Mouse (Mus musculus) lung, embryonic 16.5 days (tissue): ENCODE results near the gene Klhl40. TPM values are rescaled to one million over a fixed set of nuclear protein-coding genes. Genes with fewer than 3 reads are reported as not detected.
A peak's percentile ranks its signal among the peaks of the same experiment; 100 is the strongest.

Experiments used
- ATAC-seq: fragments of 200-750 bp; cut with Nextera tagmentation; 2 replicates; pipeline ENCODE4 v1.8.0; 2017; ENCODE audit warnings: low read depth, mild to moderate bottlenecking, moderate library complexity
- H3K27ac ChIP-seq: fragments of 300-500 bp; sonication (generic); 2 replicates; pipeline ENCODE4 v1.5.1; 2014; ENCODE audit warnings: mild to moderate bottlenecking, control low read depth, low read length
- H3K27me3 ChIP-seq: fragments of 300-500 bp; sonication (generic); 2 replicates; pipeline ENCODE4 v1.6.1; 2014; ENCODE audit warnings: low read depth, low read length, mixed read lengths; ENCODE audit not compliant: control insufficient read depth, insufficient read depth
- H3K36me3 ChIP-seq: fragments of 300-500 bp; sonication (generic); 2 replicates; pipeline ENCODE4 v1.6.1; 2014; ENCODE audit warnings: low read length; ENCODE audit not compliant: control insufficient read depth, insufficient read depth
- H3K4me1 ChIP-seq: fragments of 300-500 bp; sonication (generic); replicated peaks from 2 replicates; pipeline ENCODE4 v1.6.1; 2014; ENCODE audit warnings: low read length, mixed read lengths; ENCODE audit not compliant: control insufficient read depth, insufficient read depth
- H3K4me2 ChIP-seq: fragments of 300-500 bp; sonication (generic); 2 replicates; pipeline ENCODE4 v1.6.1; 2014; ENCODE audit warnings: low read depth, low read length, control low read depth
- H3K4me3 ChIP-seq: fragments of 300-500 bp; sonication (generic); 2 replicates; pipeline ENCODE4 v1.5.1; 2014; ENCODE audit warnings: mild to moderate bottlenecking, low read length, control low read depth
- H3K9ac ChIP-seq: fragments of 300-500 bp; sonication (generic); 2 replicates; pipeline ENCODE4 v1.6.1; 2014; ENCODE audit warnings: low read length, control low read depth
- H3K9me3 ChIP-seq: fragments of 300-500 bp; sonication (generic); 2 replicates; pipeline ENCODE4 v1.6.1; 2016; ENCODE audit warnings: low read length; ENCODE audit not compliant: control insufficient read depth
- WGBS: fragments of 180-500 bp; shearing (Covaris S2); extraction: QIAGEN DNeasy Blood & Tissue Kit; methylation state at CpG from one replicate; pipeline ENCODE4 v1.1.7; 2014; 5-methylcytosine and 5-hydroxymethylcytosine counted together
- polyA plus RNA-seq: library from polyadenylated mRNA; unstranded; fragments of >200 nt; fragmentation: Nextera tagmentation; extraction: Ambion mirVana; gene quantifications from 2 replicates; pipeline ENCODE4 v1.2.1, GENCODE M21; 2015

Gene Klhl40
- polyA plus RNA-seq, 1 experiment from 2014 or later = 0.57 TPM

DNA sequence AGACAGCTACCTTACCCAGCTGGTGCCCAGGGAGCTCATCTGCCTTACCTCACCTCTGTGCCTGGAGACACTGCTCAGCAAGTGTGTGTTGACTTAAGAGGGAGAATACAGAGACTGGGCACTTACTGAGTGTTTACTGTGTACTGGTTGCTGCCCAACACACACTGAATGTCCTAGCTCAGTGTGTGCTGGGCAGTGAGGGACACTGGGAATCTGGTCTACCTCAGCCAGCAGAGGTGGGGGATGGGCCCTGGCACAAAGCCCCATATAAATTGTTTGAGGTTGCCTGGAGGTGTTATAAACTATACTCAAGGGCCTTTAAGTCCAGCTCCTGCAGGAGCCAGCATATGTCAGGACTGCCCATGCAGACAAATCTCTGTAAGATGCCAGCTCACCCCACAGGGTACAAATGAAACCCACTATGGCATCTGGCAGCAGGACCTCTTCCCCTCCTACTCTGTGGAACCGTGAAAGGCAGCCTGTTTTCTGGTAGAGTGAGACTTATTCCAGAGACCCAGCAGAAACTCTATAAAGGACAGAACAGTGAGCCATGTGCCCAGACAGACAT is 17.6 kb downstream of the Klhl40 start:
- no peak overlapping the region for H3K27ac ChIP-seq
- no peaks in the 10 kb centered on the region for H3K27me3 ChIP-seq
- no peak overlapping the region for H3K4me3 ChIP-seq
- ATAC-seq = no peak
- WGBS = 50% methylated on average over 1 of the region's 1 CpGs
- H3K9ac ChIP-seq = no peak overlapping the region
- H3K36me3 ChIP-seq = no peaks in the 10 kb centered on the region
- no peak overlapping the region for H3K4me2 ChIP-seq
- H3K9me3 ChIP-seq = no peaks in the 10 kb centered on the region
- 0 out of 2 replicates have a peak, but pooled peaks cover 5% of the 10 kb centered on the region for H3K4me1 ChIP-seq

DNA sequence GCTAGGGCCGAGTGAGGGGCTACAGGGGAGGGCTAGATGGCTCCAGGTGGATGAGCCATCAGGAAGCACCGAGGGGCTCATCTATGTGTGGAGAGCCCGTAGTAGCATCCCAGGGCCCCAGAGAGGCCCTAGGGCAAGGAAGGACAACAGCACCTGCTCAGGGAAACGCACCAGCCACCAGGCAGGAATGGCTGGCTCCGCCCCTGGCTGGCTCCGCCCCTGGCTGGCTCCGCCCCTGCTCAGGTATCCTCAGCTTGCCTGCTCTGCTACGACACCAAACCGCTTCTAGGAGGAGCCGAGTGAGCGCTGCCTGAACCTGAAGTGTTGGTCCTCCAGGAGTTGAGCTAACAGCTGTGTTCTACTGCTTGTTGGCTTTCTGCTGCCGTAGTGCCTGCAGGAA is 20.3 kb downstream of the Klhl40 start:
- WGBS = 15% methylated on average over 12 of the region's 12 CpGs
- H3K4me1 ChIP-seq = 0 out of 2 replicates have a peak, but pooled peaks cover 5% of the 10 kb centered on the region
- no peak overlapping the region for H3K4me3 ChIP-seq
- H3K27ac ChIP-seq = no peak overlapping the region
- H3K4me2 ChIP-seq = peak overlapping the region; percentile 32; the same call in 1 of the 2 replicates
- H3K9me3 ChIP-seq = no peaks in the 10 kb centered on the region
- H3K27me3 ChIP-seq = no peaks in the 10 kb centered on the region
- peak overlapping the region; percentile 11; the same call in 1 of the 2 replicates for H3K9ac ChIP-seq
- peak; percentile 76 for ATAC-seq
- H3K36me3 ChIP-seq = no peaks in the 10 kb centered on the region

DNA sequence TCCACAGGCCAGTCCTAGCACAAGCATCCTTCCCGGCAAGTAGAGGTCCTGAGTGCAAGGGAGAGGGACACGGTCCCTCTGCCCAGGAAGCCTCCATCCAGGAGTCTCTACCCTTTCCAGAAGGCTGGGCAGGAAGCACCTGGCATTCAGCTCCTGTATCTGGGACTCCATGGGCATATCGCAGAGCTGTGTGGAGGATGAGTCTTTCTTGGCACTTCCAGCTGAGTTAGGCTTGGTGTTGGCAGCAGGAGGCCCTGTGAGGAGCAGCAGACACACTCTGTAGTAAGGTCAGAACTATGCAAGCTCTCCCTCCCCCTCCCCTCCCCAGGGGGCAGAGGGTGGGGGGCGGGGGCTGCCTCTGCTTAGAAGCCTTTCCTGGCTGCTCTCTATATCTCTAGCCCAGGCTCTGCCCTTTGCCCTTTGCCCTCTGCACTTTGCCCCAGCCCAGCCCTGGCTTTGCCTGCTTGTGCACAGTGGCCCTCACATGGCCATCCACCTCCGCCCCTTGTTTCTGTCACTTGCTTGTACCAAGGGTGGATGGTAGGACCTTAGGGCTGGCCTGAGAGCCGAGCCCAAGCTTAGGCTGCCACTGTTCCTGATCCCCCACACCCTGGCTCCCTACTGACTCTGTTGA is 21.6 kb downstream of the Klhl40 start:
- Histone ChIP-seq H3K4me2 (no peak overlapping the region), H3K4me1 (0 out of 2 replicates have a peak, but pooled peaks cover 5% of the 10 kb centered on the region), H3K27me3 (no peaks in the 10 kb centered on the region), H3K4me3 (no peak overlapping the region), H3K36me3 (no peaks in the 10 kb centered on the region), H3K27ac (no peak overlapping the region), H3K9me3 (no peaks in the 10 kb centered on the region), H3K9ac (no peak overlapping the region)
- WGBS = 39% methylated on average over 6 of the region's 6 CpGs
- ATAC-seq = no peak

DNA sequence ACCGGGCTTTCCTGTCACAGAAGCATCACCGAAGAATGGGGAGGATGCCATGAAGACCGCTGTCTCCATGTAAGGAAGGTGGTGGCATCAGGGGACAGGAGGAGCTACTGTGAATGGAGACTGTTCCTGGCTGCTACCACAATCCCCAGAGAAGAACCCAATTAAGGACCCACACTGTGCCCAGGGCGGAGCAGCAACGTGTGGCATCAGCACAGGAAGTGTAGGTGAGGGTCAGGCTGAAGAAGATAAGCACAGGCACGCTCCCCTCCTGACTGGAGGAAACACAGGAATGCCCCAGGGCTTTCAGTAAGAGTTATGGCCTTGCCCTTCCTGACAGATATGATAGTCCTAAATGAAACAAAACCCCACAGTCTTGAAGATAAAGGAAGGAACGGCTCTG is 25.3 kb downstream of the Klhl40 start:
- 45% methylated on average over 7 of the region's 7 CpGs for WGBS
- no peak overlapping the region for H3K4me3 ChIP-seq
- no peaks in the 10 kb centered on the region for H3K9me3 ChIP-seq

DNA sequence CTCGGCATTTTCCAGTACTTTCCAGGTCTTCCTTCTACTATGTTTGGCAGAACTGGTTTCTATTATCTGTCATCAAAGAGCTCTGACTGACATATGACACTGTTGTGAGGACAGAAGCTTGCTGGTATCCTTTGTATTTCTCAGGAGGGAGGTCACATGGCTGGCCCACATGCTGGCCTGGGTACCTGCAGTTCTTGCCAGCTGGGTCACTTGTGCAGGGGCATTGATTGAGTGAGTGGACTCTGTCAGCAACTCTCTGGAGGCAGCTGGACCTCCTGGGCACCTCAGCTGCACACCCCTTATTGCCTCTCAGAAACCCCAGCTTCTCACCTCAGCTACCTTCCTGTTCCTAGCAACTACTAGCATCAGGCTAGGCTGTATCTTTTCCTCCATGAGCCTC is 30.1 kb downstream of the Klhl40 start:
- no peak overlapping the region for H3K4me3 ChIP-seq
- peaks cover 6% of the 10 kb centered on the region for H3K4me1 ChIP-seq
- no peaks in the 10 kb centered on the region for H3K27me3 ChIP-seq
- WGBS = 68% methylated on average over 1 of the region's 1 CpGs
- no peak for ATAC-seq
- no peaks in the 10 kb centered on the region for H3K36me3 ChIP-seq
- no peak overlapping the region for H3K9ac ChIP-seq
- H3K9me3 ChIP-seq = no peaks in the 10 kb centered on the region
- no peak overlapping the region for H3K27ac ChIP-seq
- no peak overlapping the region for H3K4me2 ChIP-seq

More for the DNA sequence above, 25.3 kb downstream of the Klhl40 start:
- H3K27ac ChIP-seq = no peak overlapping the region
- H3K27me3 ChIP-seq = no peaks in the 10 kb centered on the region
- H3K4me1 ChIP-seq = 0 out of 2 replicates have a peak, but pooled peaks cover 2% of the 10 kb centered on the region
- no peak overlapping the region for H3K4me2 ChIP-seq
- no peak overlapping the region for H3K9ac ChIP-seq
- no peak for ATAC-seq
- H3K36me3 ChIP-seq = no peaks in the 10 kb centered on the region

DNA sequence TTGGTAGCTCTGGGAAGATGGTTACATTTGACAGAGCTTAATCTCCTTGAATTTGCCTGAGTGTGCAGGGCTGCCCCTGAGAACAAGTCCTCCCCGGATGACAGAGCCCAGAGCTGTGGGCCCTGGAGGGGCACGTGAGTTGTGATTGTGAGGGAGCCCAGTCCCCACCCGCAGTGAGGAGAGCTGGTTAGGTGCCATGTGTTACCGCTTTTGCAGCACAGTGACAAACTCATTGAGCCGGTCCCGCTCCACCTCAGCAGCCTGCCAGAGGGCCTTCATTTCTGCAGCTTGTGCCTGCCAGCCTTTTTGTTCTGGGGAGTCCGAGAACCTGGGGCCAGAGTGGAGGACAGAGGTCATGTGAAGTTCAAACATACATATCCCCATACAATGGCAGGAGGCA is 30.5 kb downstream of the Klhl40 start:
- no peak for ATAC-seq
- H3K9ac ChIP-seq = no peak overlapping the region
- no peak overlapping the region for H3K4me3 ChIP-seq
- H3K36me3 ChIP-seq = no peaks in the 10 kb centered on the region
- H3K27me3 ChIP-seq = no peaks in the 10 kb centered on the region
- WGBS = 57% methylated on average over 7 of the region's 7 CpGs
- H3K4me1 ChIP-seq = peaks cover 6% of the 10 kb centered on the region
- no peak overlapping the region for H3K4me2 ChIP-seq
- H3K27ac ChIP-seq = no peak overlapping the region
- no peaks in the 10 kb centered on the region for H3K9me3 ChIP-seq

DNA sequence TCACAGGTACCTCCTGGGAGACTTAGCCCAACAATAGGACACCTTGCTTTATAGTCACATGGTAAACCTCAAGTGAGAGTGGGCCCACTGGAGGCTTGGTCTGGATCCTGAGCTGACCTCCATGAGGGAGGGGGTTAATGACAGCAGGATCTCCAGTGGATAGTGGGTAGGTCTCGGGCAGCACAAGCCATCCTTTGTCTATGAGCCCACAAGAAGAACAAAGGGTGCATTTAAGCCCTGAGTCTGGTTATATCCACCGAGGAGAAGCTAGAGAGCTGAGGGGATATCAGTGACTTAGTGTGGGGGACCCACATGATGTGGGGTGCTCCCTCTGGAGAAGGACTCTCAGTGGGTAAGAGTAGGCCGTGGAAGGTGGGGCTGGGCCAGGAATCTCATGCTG is 31.1 kb downstream of the Klhl40 start:
- WGBS = 56% methylated on average over 3 of the region's 3 CpGs
- ATAC-seq = no peak
- Histone ChIP-seq H3K9ac (no peak overlapping the region), H3K36me3 (no peaks in the 10 kb centered on the region), H3K9me3 (no peaks in the 10 kb centered on the region), H3K4me1 (peaks cover 6% of the 10 kb centered on the region), H3K4me3 (no peak overlapping the region), H3K4me2 (no peak overlapping the region), H3K27me3 (no peaks in the 10 kb centered on the region), H3K27ac (no peak overlapping the region)

DNA sequence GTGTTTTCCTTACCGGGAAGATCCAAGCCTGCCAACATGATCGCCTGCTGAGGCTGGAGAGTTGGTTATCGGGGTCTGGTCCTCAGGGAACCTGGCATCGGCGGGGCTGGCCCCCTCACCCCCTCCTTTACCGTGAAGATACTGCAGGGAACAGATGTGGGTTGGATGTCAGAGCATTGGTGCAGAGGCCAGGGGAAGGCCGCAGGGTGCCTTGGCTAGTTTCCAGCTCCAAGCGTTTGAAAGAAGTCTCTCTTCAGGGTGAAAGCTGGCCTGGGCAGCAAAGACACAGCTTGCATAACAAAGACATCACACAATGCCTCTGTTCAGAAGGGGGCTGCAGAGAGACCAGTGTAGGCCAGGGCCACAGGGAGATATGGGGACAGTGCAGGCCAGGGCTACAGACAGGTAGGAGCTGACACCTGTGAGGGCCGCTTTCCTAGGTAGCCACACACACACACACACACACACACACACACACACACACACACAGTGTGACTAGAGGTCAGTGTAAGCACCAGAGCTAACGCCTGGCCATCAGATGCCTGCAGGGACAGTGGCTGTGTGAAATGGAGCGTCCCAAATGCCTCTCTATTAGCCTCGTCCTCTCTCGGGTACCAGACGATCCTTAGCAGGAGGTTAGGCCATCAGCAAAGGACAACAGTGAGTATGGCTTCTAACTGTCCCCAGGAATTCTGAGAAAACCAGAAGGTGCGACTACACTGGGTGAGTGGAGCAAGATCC is 32.8 kb downstream of the Klhl40 start:
- H3K4me2 ChIP-seq = no peak overlapping the region
- peak; percentile 19; the same call in 1 of the 2 replicates for ATAC-seq
- H3K9me3 ChIP-seq = no peaks in the 10 kb centered on the region
- no peak overlapping the region for H3K27ac ChIP-seq
- 39% methylated on average over 15 of the region's 15 CpGs for WGBS
- peaks cover 6% of the 10 kb centered on the region for H3K4me1 ChIP-seq
- H3K9ac ChIP-seq = no peak overlapping the region
- H3K4me3 ChIP-seq = no peak overlapping the region
- H3K27me3 ChIP-seq = no peaks in the 10 kb centered on the region
- H3K36me3 ChIP-seq = no peaks in the 10 kb centered on the region

DNA sequence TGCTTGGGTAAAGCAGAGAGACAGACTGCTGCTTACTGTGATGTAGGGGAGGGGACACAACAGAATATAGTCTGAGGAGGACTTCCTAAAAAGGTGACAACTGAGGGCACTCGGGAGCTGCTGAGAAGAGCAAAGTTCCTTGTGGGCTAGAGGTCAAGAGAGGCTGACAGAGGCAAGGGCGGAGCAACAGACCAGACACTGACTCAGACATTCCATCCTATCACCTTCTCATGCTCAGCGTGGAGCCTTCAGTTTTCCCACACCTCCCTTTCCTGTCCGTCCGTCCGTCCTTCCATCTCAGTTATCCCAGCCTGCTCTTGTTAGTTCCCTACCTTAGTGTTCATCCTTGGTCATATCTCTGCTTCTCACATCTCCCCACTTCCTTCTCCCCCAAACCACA is 37.8 kb downstream of the Klhl40 start:
- H3K4me2 ChIP-seq = no peak overlapping the region
- no peak overlapping the region for H3K27ac ChIP-seq
- no peak for ATAC-seq
- 54% methylated on average over 6 of the region's 6 CpGs for WGBS
- no peaks in the 10 kb centered on the region for H3K9me3 ChIP-seq
- no peaks in the 10 kb centered on the region for H3K27me3 ChIP-seq
- no peak overlapping the region for H3K4me3 ChIP-seq
- no peak overlapping the region for H3K9ac ChIP-seq
- peaks cover 5% of the 10 kb centered on the region for H3K4me1 ChIP-seq
- no peaks in the 10 kb centered on the region for H3K36me3 ChIP-seq
